Mouse (Mus musculus) intestine, embryonic 16.5 days (tissue): ENCODE data around the gene Rheb. TPM values are rescaled to one million over a fixed set of nuclear protein-coding genes. Genes with fewer than 3 reads are reported as not detected.

ENCODE experiments used
- polyA plus RNA-seq: library from polyadenylated mRNA; unstranded; fragments of >200 nt; fragmentation: Nextera tagmentation; extraction: Ambion mirVana; gene quantifications from 2 replicates; pipeline ENCODE4 v1.2.1, GENCODE M21; 2015

Rheb gene
- polyA plus RNA-seq, 1 experiment from 2014 or later = 199 TPM

Other genes with a start within 250 kb of the Rheb start
- 9.5 and 10.0 TPM in 2 replicates for gene Smarcd3, start 218.2 kb downstream of the Rheb start, polyA plus RNA-seq
- 26.7 and 28.1 TPM in 2 replicates for gene Nub1, start 157.1 kb downstream of the Rheb start, polyA plus RNA-seq
- 6.8 and 8.4 TPM in 2 replicates for gene Wdr86, start 111.9 kb downstream of the Rheb start, polyA plus RNA-seq
- gene Crygn, start 84.6 kb downstream of the Rheb start, polyA plus RNA-seq = 1.0 and 1.4 TPM in 2 replicates